Mouse (Mus musculus) neural tube, embryonic 10.5 days (tissue): ENCODE measurements around the gene AL607142.1.

Source experiments
- DNase-seq: peaks from one replicate; pipeline ENCODE4 v3.0.0-alpha.2; 2017; ENCODE audit warnings: low spot score; ENCODE audit errors: extremely low spot score

AL607142.1 gene

GRCm38 (mm10) chr4:120064696-120065095 lies at the start of gene AL607142.1:
AL607142.1 (plus strand) TSS chr4:120064996.
- no peak for DNase-seq

GRCm38 (mm10) chr4:120018426-120018825 lies 46.4 kb upstream of the AL607142.1 start:
- DNase-seq = no peak

GRCm38 (mm10) chr4:120022392-120022791 lies 42.4 kb upstream of the AL607142.1 start:
- DNase-seq = no peak

GRCm38 (mm10) chr4:120023221-120023840 lies 41.5 kb upstream of the AL607142.1 start:
- DNase-seq = no peak

- no peak for DNase-seq
These were observed 40.7 kb upstream of the AL607142.1 start for GRCm38 (mm10) chr4:120024071-120024470.

GRCm38 (mm10) chr4:120027671-120028070 lies 37.1 kb upstream of the AL607142.1 start:
- DNase-seq = no peak

- DNase-seq = no peak
These were observed 34.9 kb upstream of the AL607142.1 start for GRCm38 (mm10) chr4:120029937-120030336.

- peak; percentile 68 for DNase-seq
These were observed 32.3 kb upstream of the AL607142.1 start for GRCm38 (mm10) chr4:120032320-120032983.

GRCm38 (mm10) chr4:120032984-120033355 lies 31.8 kb upstream of the AL607142.1 start:
- DNase-seq = peak; percentile 50

GRCm38 (mm10) chr4:120036294-120036693 lies 28.5 kb upstream of the AL607142.1 start:
- no peak for DNase-seq

- no peak for DNase-seq
These were observed 27.8 kb upstream of the AL607142.1 start for GRCm38 (mm10) chr4:120037007-120037406.

- no peak for DNase-seq
These were observed 23.3 kb upstream of the AL607142.1 start for GRCm38 (mm10) chr4:120041520-120041919.

GRCm38 (mm10) chr4:120042480-120042879 lies 22.3 kb upstream of the AL607142.1 start:
- no peak for DNase-seq

GRCm38 (mm10) chr4:120044612-120045011 lies 20.2 kb upstream of the AL607142.1 start:
- DNase-seq = no peak

- DNase-seq = no peak
These were observed 19.7 kb upstream of the AL607142.1 start for GRCm38 (mm10) chr4:120045131-120045537.

- no peak for DNase-seq
These were observed 18.9 kb upstream of the AL607142.1 start for GRCm38 (mm10) chr4:120045871-120046270.

GRCm38 (mm10) chr4:120047060-120047459 lies 17.7 kb upstream of the AL607142.1 start:
- no peak for DNase-seq

GRCm38 (mm10) chr4:120048274-120048673 lies 16.5 kb upstream of the AL607142.1 start:
- no peak for DNase-seq

- DNase-seq = no peak
These were observed 14.9 kb upstream of the AL607142.1 start for GRCm38 (mm10) chr4:120049857-120050256.

- no peak for DNase-seq
These were observed 12.3 kb upstream of the AL607142.1 start for GRCm38 (mm10) chr4:120052481-120052880.

GRCm38 (mm10) chr4:120053026-120054005 lies 11.5 kb upstream of the AL607142.1 start:
- DNase-seq = no peak

GRCm38 (mm10) chr4:120054145-120054544 lies 10.7 kb upstream of the AL607142.1 start:
- DNase-seq = no peak
